Mouse (Mus musculus): Measurements from ENCODE around the gene Unc93a.
A peak's percentile ranks its signal among the peaks of the same experiment; 100 is the strongest.
"Not testable (repeated sequence)": the region's sequence is repeated elsewhere in the genome, so short reads cannot be mapped to it uniquely, and the experiment has no call there.

Unc93a gene

GRCm38 (mm10) chr17:13131710-13132109, at the start of gene Unc93a:
Unc93a (minus strand) TSS chr17:13131810.
- not testable (repeated sequence) for DNase-seq

- not testable (repeated sequence) for DNase-seq
Measured at GRCm38 (mm10) chr17:13180491-13180890, 48.9 kb upstream of the Unc93a start.

- DNase-seq: not testable (repeated sequence)
Measured at GRCm38 (mm10) chr17:13179021-13179420, 47.4 kb upstream of the Unc93a start.

- not testable (repeated sequence) for DNase-seq
Measured at GRCm38 (mm10) chr17:13177796-13178195, 46.2 kb upstream of the Unc93a start.

- DNase-seq: not testable (repeated sequence)
Measured at GRCm38 (mm10) chr17:13175609-13176008, 44.0 kb upstream of the Unc93a start.

GRCm38 (mm10) chr17:13174029-13174428, 42.4 kb upstream of the Unc93a start:
- DNase-seq: not testable (repeated sequence)

- DNase-seq: not testable (repeated sequence)
Measured at GRCm38 (mm10) chr17:13173578-13173977, 42.0 kb upstream of the Unc93a start.

GRCm38 (mm10) chr17:13146128-13146527, 14.5 kb upstream of the Unc93a start:
- not testable (repeated sequence) for DNase-seq

- DNase-seq: not testable (repeated sequence)
Measured at GRCm38 (mm10) chr17:13144580-13145215, 13.1 kb upstream of the Unc93a start.

- DNase-seq: not testable (repeated sequence)
Measured at GRCm38 (mm10) chr17:13142665-13143064, 11.1 kb upstream of the Unc93a start.

- DNase-seq: not testable (repeated sequence)
Measured at GRCm38 (mm10) chr17:13135356-13135755, 3.7 kb upstream of the Unc93a start.

GRCm38 (mm10) chr17:13132352-13132751, 742 bp upstream of the Unc93a start:
- peak; percentile 24 for DNase-seq

GRCm38 (mm10) chr17:13129737-13130465, 1.7 kb downstream of the Unc93a start:
- not testable (repeated sequence) for DNase-seq

GRCm38 (mm10) chr17:13129324-13129723, 2.3 kb downstream of the Unc93a start:
- not testable (repeated sequence) for DNase-seq

- DNase-seq: not testable (repeated sequence)
Measured at GRCm38 (mm10) chr17:13124241-13124640, 7.4 kb downstream of the Unc93a start.

GRCm38 (mm10) chr17:13123308-13124038, 8.1 kb downstream of the Unc93a start:
- DNase-seq: not testable (repeated sequence)

- DNase-seq: not testable (repeated sequence)
Measured at GRCm38 (mm10) chr17:13112504-13113291, 18.9 kb downstream of the Unc93a start.

GRCm38 (mm10) chr17:13106563-13106962, 25.0 kb downstream of the Unc93a start:
- not testable (repeated sequence) for DNase-seq

- not testable (repeated sequence) for DNase-seq
Measured at GRCm38 (mm10) chr17:13092960-13093359, 38.6 kb downstream of the Unc93a start.

- peak; percentile 1 for DNase-seq
Measured at GRCm38 (mm10) chr17:13092100-13092764, 39.4 kb downstream of the Unc93a start.

- not testable (repeated sequence) for DNase-seq
Measured at GRCm38 (mm10) chr17:13091510-13091909, 40.1 kb downstream of the Unc93a start.

- not testable (repeated sequence) for DNase-seq
Measured at GRCm38 (mm10) chr17:13069227-13069626, 62.4 kb downstream of the Unc93a start.

Data from retina, postnatal 1 day (tissue).